Mouse (Mus musculus): Measurements from ENCODE around the gene Glra3. TPM values are rescaled to one million over a fixed set of nuclear protein-coding genes. Genes with fewer than 3 reads are reported as not detected.
A peak's percentile ranks its signal among the peaks of the same experiment; 100 is the strongest.

The Glra3 gene
- not detected in 2 replicates for polyA plus RNA-seq (2011; ENCODE audit: insufficient read length, low read depth, missing spikeins)

GRCm38 (mm10) chr8:55939870-55940525 lies at the start of gene Glra3:
TSS of gene Glra3 (plus strand) at chr8:55940460.
- TF ChIP-seq CTCF (IDR thresholded peaks at IDR 0.05; ENCODE audit: borderline replicate concordance, insufficient read depth, low read length) (no peak), POLR2A (IDR thresholded peaks at IDR 0.05; ENCODE audit: low read depth, low read length) (no peak)
- Histone ChIP-seq H3K27ac (ENCODE audit: insufficient read depth, low read length) (no peak within 1 kb of the TSS), H3K4me3 (ENCODE audit: insufficient read depth, low read length) (no peak within 1 kb of the TSS), H3K4me1 (ENCODE audit: control insufficient read depth, insufficient read depth, low read length) (no peaks in the 10 kb centered on the region)

DNA sequence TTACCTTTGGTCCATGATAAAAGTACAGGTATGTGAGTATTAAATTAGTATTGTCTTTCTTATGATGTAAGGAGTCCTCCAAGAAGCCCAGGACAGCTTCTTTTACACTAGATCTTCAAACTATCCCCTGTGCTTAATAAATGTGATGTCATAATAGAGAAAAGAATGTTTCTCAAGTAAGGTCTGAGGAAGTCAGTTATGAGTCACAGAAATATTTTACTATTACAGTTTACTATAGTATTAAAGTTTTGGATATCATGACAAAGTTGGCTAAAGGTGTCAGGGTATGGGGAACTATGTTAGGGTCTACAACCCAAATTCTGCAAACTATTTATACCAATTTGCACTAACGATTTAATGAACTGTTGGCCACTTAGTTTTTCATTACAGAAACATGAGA lies 33.4 kb upstream of the Glra3 start, which contains the start of gene Adam29:
TSS of gene Adam29 (minus strand) at position 101 of the 400 bp plus-strand sequence.
- Histone ChIP-seq H3K4me3 (ENCODE audit: insufficient read depth, low read length) (no peak within 1 kb of the TSS), H3K4me1 (ENCODE audit: control insufficient read depth, insufficient read depth, low read length) (no peaks in the 10 kb centered on the region), H3K27ac (ENCODE audit: insufficient read depth, low read length) (no peak within 1 kb of the TSS)
- TF ChIP-seq POLR2A (IDR thresholded peaks at IDR 0.05; ENCODE audit: low read depth, low read length) = no peak
- TF ChIP-seq CTCF (IDR thresholded peaks at IDR 0.05; ENCODE audit: borderline replicate concordance, insufficient read depth, low read length) = no peak

DNA sequence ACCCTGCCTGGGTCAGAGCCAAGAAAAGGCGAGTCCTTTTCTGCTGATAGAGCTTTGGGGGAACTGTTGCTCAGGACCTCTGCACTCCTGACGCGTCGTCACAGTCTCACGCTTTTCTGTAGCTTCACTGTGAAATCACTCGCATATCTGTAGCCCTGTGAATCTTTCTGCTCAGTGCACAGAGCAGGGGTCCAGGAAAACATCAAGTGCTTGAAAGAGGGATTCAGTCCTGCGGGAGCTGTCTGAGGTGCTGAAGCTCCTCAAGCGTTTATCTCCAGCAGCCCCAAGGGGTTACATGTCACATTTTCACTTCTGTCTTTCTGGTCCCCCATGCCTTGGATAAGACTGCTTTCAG lies 243 bp downstream of the Glra3 start:
- H3K4me1 ChIP-seq (ENCODE audit: control insufficient read depth, insufficient read depth, low read length) = no peaks in the 10 kb centered on the region
- H3K4me3 ChIP-seq (ENCODE audit: insufficient read depth, low read length) = no peak overlapping the region
- no peak for TF ChIP-seq CTCF (IDR thresholded peaks at IDR 0.05; ENCODE audit: borderline replicate concordance, insufficient read depth, low read length)
- TF ChIP-seq POLR2A (IDR thresholded peaks at IDR 0.05; ENCODE audit: low read depth, low read length) = no peak
- no peak overlapping the region for H3K27ac ChIP-seq (ENCODE audit: insufficient read depth, low read length)

DNA sequence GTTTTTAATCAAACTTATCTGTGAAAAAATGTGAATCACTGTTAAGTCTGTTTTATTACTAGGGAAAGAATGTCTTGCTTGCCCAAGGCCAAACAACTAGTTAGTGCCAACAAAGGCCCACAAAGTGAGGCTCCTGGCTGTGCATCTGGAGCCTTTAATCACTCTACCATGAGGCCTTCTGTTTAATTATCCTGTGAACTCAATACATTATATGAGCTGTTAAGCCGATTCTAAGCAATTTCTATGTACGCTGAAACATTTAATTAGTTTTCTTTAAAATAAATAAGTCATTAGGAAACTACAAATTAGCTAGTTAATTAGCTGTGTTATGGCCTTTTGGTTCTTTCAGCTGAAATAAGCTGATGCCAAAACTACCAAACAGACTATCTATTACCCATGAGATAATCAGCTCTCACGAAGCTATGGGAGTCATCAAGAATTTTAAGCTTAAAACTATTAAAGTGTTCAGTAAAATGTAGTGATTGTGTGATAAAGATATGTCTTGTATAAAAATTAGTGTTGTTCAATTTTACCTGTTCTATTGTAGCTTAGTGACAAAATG lies 24.6 kb downstream of the Glra3 start:
- H3K27ac ChIP-seq (ENCODE audit: insufficient read depth, low read length) = no peak overlapping the region
- TF ChIP-seq CTCF (IDR thresholded peaks at IDR 0.05; ENCODE audit: borderline replicate concordance, insufficient read depth, low read length) (no peak), POLR2A (IDR thresholded peaks at IDR 0.05; ENCODE audit: low read depth, low read length) (no peak)
- H3K4me3 ChIP-seq (ENCODE audit: insufficient read depth, low read length) = no peak overlapping the region
- no peaks in the 10 kb centered on the region for H3K4me1 ChIP-seq (ENCODE audit: control insufficient read depth, insufficient read depth, low read length)

DNA sequence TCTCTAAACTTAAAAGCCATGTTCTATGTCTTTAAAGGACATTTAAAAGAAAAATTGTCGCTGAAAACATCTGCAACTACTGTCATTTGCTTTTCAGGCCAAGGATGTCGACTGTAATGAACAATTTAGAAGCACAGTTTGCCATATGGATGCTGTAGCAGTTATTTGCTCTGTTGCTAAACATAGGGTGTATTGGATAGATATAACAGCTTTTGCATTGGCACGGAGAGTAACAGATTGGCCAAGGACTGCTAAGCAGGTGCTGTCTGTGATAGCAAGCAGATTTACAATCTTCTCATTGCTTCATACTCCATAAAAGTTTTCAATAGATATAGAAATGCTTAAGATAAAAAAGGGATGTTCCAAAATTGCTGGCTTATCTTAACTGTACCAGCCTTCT lies 57.6 kb downstream of the Glra3 start:
- H3K27ac ChIP-seq (ENCODE audit: insufficient read depth, low read length) = no peak overlapping the region
- TF ChIP-seq CTCF (IDR thresholded peaks at IDR 0.05; ENCODE audit: borderline replicate concordance, insufficient read depth, low read length) = no peak
- no peak for TF ChIP-seq POLR2A (IDR thresholded peaks at IDR 0.05; ENCODE audit: low read depth, low read length)
- H3K4me1 ChIP-seq (ENCODE audit: control insufficient read depth, insufficient read depth, low read length) = no peaks in the 10 kb centered on the region
- H3K4me3 ChIP-seq (ENCODE audit: insufficient read depth, low read length) = no peak overlapping the region

DNA sequence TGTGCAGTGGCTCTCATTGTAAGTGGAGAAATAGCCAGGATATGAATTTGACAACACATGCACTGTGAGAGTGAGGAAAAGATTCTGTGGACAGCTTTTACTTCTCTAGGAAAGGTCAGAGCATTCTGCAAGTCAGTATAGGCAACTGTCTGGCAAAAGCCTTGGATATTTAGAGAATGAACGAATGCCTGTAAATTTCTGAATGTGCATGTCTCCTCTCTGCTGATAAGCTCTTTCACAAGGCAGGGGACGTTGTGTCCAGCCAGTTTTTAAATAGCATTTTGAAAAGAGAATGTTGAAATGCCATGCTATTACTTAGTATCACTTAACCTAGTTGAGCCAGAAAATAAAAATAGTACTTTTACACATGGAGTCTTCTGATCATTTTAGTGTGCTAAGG lies 114.1 kb downstream of the Glra3 start:
- H3K4me1 ChIP-seq (ENCODE audit: control insufficient read depth, insufficient read depth, low read length) = no peaks in the 10 kb centered on the region
- no peak for TF ChIP-seq POLR2A (IDR thresholded peaks at IDR 0.05; ENCODE audit: low read depth, low read length)
- no peak for TF ChIP-seq CTCF (IDR thresholded peaks at IDR 0.05; ENCODE audit: borderline replicate concordance, insufficient read depth, low read length)
- no peak overlapping the region for H3K4me3 ChIP-seq (ENCODE audit: insufficient read depth, low read length)
- H3K27ac ChIP-seq (ENCODE audit: insufficient read depth, low read length) = no peak overlapping the region

DNA sequence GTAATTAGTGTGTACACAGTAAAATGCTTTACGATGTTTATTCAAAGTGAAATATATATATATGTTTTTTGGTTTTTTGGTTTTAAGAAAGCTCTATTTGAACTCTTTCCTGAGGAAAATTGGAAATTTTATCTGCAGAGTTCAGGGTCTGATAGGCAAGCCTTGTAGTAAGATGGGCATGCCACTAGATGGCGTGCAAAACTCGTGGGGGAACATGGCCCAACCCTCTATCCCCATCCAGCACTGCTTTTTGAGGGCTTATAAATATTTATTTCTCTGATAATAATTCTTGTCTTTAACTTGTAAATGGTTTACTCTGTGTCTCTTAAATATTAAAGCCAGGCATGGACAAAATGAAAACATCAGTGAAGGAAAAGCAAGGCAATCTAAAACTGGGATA lies 122.8 kb downstream of the Glra3 start:
- H3K27ac ChIP-seq (ENCODE audit: insufficient read depth, low read length) = no peak overlapping the region
- peak; percentile 79; the same call in 1 of the 2 replicates for TF ChIP-seq CTCF (IDR thresholded peaks at IDR 0.05; ENCODE audit: borderline replicate concordance, insufficient read depth, low read length)
- TF ChIP-seq POLR2A (IDR thresholded peaks at IDR 0.05; ENCODE audit: low read depth, low read length) = no peak

DNA sequence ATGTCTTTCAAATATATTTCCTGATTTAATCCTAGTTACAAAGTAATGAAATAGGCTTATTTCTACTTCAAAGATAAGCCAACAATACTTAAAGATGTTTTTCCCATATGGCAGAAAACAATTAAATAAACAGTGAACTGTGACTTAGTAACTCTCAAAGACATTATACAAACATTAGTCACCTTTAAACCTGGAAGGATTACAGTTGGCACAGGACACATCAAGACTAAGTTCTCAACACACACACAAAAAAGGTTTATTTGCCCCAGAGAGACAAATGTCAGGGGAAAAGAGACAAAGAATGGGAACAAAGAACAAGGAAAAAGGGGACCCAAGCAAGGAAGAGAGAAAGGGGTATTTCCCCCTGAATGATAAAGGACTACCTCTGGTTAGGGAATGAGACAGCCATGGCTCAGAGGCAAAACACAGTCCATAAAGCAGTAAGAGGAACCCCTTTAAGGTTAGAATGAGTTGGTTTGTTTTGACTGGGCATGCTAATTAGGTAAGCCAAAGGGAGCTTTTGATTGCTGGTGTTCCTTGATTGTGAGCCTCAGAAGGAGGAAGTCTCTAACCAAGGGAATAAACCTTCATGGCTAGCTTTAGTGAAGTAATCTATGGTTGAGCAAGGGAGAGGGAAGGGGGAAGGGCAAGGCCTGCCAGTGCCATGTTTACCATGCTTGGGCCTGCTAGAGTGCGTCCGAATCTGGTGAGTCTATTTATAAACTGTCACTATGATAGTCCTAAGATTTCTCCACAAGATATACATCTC lies 130.4 kb downstream of the Glra3 start:
- TF ChIP-seq CTCF (IDR thresholded peaks at IDR 0.05; ENCODE audit: borderline replicate concordance, insufficient read depth, low read length) (no peak), POLR2A (IDR thresholded peaks at IDR 0.05; ENCODE audit: low read depth, low read length) (no peak)
- H3K27ac ChIP-seq (ENCODE audit: insufficient read depth, low read length) = peak overlapping the region; percentile 26; the same call in 1 of the 2 replicates
- no peaks in the 10 kb centered on the region for H3K4me1 ChIP-seq (ENCODE audit: control insufficient read depth, insufficient read depth, low read length)
- no peak overlapping the region for H3K4me3 ChIP-seq (ENCODE audit: insufficient read depth, low read length)

More for the DNA sequence above, 122.8 kb downstream of the Glra3 start:
- no peak overlapping the region for H3K4me3 ChIP-seq (ENCODE audit: insufficient read depth, low read length)
- no peaks in the 10 kb centered on the region for H3K4me1 ChIP-seq (ENCODE audit: control insufficient read depth, insufficient read depth, low read length)

DNA sequence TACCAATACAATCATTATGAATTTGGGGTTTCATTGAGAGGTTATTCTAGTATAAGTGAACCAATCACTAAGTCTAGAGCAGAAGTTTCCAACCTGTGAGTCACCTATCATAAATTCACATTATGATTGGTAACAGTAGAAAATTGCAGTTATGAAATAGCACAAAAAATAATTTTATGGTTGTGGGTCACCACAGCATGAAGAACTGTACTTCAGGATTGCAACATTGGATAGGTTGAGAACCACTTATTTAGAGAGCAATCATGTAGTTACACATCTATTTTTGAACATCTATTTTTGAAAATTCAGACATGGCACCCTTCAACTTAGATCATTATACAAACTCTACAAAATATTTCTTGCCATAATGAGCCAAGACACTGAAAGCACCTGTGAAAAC lies 143.4 kb downstream of the Glra3 start:
- Histone ChIP-seq H3K27ac (ENCODE audit: insufficient read depth, low read length) (peak overlapping the region; percentile 47; the same call in 1 of the 2 replicates), H3K4me3 (ENCODE audit: insufficient read depth, low read length) (no peak overlapping the region), H3K4me1 (ENCODE audit: control insufficient read depth, insufficient read depth, low read length) (no peaks in the 10 kb centered on the region)
- TF ChIP-seq CTCF (IDR thresholded peaks at IDR 0.05; ENCODE audit: borderline replicate concordance, insufficient read depth, low read length) = no peak
- TF ChIP-seq POLR2A (IDR thresholded peaks at IDR 0.05; ENCODE audit: low read depth, low read length) = no peak

GRCm38 (mm10) chr8:56094385-56094784 lies 154.1 kb downstream of the Glra3 start:
- Histone ChIP-seq H3K4me3 (ENCODE audit: insufficient read depth, low read length) (no peak overlapping the region), H3K27ac (ENCODE audit: insufficient read depth, low read length) (no peak overlapping the region), H3K4me1 (ENCODE audit: control insufficient read depth, insufficient read depth, low read length) (no peaks in the 10 kb centered on the region)
- TF ChIP-seq POLR2A (IDR thresholded peaks at IDR 0.05; ENCODE audit: low read depth, low read length) (no peak), CTCF (IDR thresholded peaks at IDR 0.05; ENCODE audit: borderline replicate concordance, insufficient read depth, low read length) (no peak)

Data from embryonic fibroblast, embryonic 13.5 days (primary cell).